Mouse (Mus musculus) ES-E14 (cell line): ENCODE results near the gene Cpn1.

Experiments used
- CHD2 ChIP-seq: IDR thresholded peaks from 2 replicates; pipeline ENCODE4 v1.6.1; 2014; ENCODE audit warnings: mild to moderate bottlenecking, low read depth, low read length, inconsistent platforms
- ZNF384 ChIP-seq: IDR thresholded peaks from 2 replicates; pipeline ENCODE4 v1.6.1; 2012; ENCODE audit warnings: low read depth, low read length, inconsistent platforms

GRCm38 (mm10) chr19:43955266-43955665, 31.1 kb downstream of the Cpn1 start:
- TF ChIP-seq CHD2, result no peak
- no peak for TF ChIP-seq ZNF384
